Mouse (Mus musculus) heart, embryonic 16.5 days (tissue): Measurements from ENCODE around the gene Pdcd2l. TPM values are rescaled to one million over a fixed set of nuclear protein-coding genes. Genes with fewer than 3 reads are reported as not detected.

ENCODE experiments used
- ATAC-seq: fragments of 200-750 bp; cut with Nextera tagmentation; replicated peaks from 2 replicates; pipeline ENCODE4 v1.8.0; 2017; ENCODE audit warnings: moderate number of reproducible peaks; ENCODE audit not compliant: insufficient read depth, low FRiP score; ENCODE audit errors: extremely low read depth
- H3K27ac ChIP-seq: fragments of 300-500 bp; sonication (generic); 2 replicates; pipeline ENCODE4 v1.5.1; 2014; ENCODE audit warnings: mild to moderate bottlenecking, low read length, control low read depth, moderate library complexity
- H3K27me3 ChIP-seq: fragments of 300-500 bp; sonication (generic); 2 replicates; pipeline ENCODE4 v1.6.1; 2014; ENCODE audit warnings: low read length, mixed read lengths; ENCODE audit not compliant: control insufficient read depth, insufficient read depth
- H3K36me3 ChIP-seq: fragments of 300-500 bp; sonication (generic); 2 replicates; pipeline ENCODE4 v1.6.1; 2014; ENCODE audit not compliant: control insufficient read depth, insufficient read depth
- H3K4me1 ChIP-seq: fragments of 300-500 bp; sonication (generic); 2 replicates; pipeline ENCODE4 v1.6.1; 2014; ENCODE audit warnings: low read length, mixed read lengths; ENCODE audit not compliant: control insufficient read depth, insufficient read depth
- H3K4me2 ChIP-seq: fragments of 300-500 bp; sonication (generic); 2 replicates; pipeline ENCODE4 v1.6.1; 2014; ENCODE audit warnings: low read depth, mild to moderate bottlenecking, control low read depth, low read length
- H3K4me3 ChIP-seq: fragments of 300-500 bp; sonication (generic); 2 replicates; pipeline ENCODE4 v1.5.1; 2014; ENCODE audit warnings: mild to moderate bottlenecking, control low read depth, low read length
- H3K9ac ChIP-seq: fragments of 300-500 bp; sonication (generic); 2 replicates; pipeline ENCODE4 v1.6.1; 2014; ENCODE audit warnings: low read length, control low read depth
- H3K9me3 ChIP-seq: fragments of 300-500 bp; sonication (generic); replicated peaks from 2 replicates; pipeline ENCODE4 v1.6.1; 2016; ENCODE audit warnings: low read length; ENCODE audit not compliant: control insufficient read depth
- WGBS: fragments of 180-500 bp; shearing (Covaris S2); extraction: QIAGEN DNeasy Blood & Tissue Kit; methylation state at CpG from one replicate; pipeline ENCODE4 v1.1.7; 2014; 5-methylcytosine and 5-hydroxymethylcytosine counted together
- polyA plus RNA-seq: library from polyadenylated mRNA; unstranded; fragments of >200 nt; fragmentation: Nextera tagmentation; extraction: Ambion mirVana; gene quantifications from 2 replicates; pipeline ENCODE4 v1.2.1, GENCODE M21; 2015

Pdcd2l gene
- polyA plus RNA-seq, 1 experiment from 2014 or later = 59.5 TPM

GRCm38 (mm10) chr7:34139493-34139892, 57.0 kb downstream of the Pdcd2l start:
- H3K36me3 ChIP-seq = peaks cover 45% of the 10 kb centered on the region
- no peak for ATAC-seq
- H3K27ac ChIP-seq = no peak overlapping the region
- 81% methylated on average over 6 of the region's 6 CpGs for WGBS
- H3K9me3 ChIP-seq = no peaks in the 10 kb centered on the region
- H3K27me3 ChIP-seq = no peaks in the 10 kb centered on the region
- H3K4me2 ChIP-seq = no peak overlapping the region
- H3K4me1 ChIP-seq = no peaks in the 10 kb centered on the region
- no peak overlapping the region for H3K9ac ChIP-seq
- no peak overlapping the region for H3K4me3 ChIP-seq

Other genes starting within 250 kb of the Pdcd2l start
- gene Scgb2b27, start 182.7 kb downstream of the Pdcd2l start, polyA plus RNA-seq = not detected in 2 replicates
- gene Scgb1b27, start 175.2 kb downstream of the Pdcd2l start, polyA plus RNA-seq = not detected in 2 replicates
- gene Scgb1b30, start 101.2 kb downstream of the Pdcd2l start, polyA plus RNA-seq = not detected in 2 replicates
- 3.6 and 3.9 TPM in 2 replicates for gene Wtip, start 63.4 kb downstream of the Pdcd2l start, polyA plus RNA-seq
- gene Uba2, start 27.1 kb downstream of the Pdcd2l start, polyA plus RNA-seq = 103 and 115 TPM in 2 replicates
- 694 and 810 TPM in 2 replicates for gene Gpi1, start 33.7 kb upstream of the Pdcd2l start, polyA plus RNA-seq
- 0.42 and 0.52 TPM in 2 replicates for gene Gm6096, start 54.4 kb upstream of the Pdcd2l start, polyA plus RNA-seq
- 24.8 and 28.4 TPM in 2 replicates for gene 4931406P16Rik, start 116.9 kb upstream of the Pdcd2l start, polyA plus RNA-seq
- gene Lsm14a, start 196.7 kb upstream of the Pdcd2l start, polyA plus RNA-seq = 64.0 and 67.6 TPM in 2 replicates